In genomic region chr4:132514555-132515135, GRCm38 (mm10) we compare ENCODE assay signal across 8 mouse cellular contexts. TPM values are rescaled to one million over a fixed set of nuclear protein-coding genes. Genes with fewer than 3 reads are reported as not detected.
DNase-seq lines count a peak whose midpoint lies in the region; ATAC-seq and TF ChIP-seq lines count a peak whose summit lies in the region.

No protein-coding gene starts in this region.

- TF ChIP-seq CTCF in midbrain, postnatal 0 days (IDR thresholded peaks at IDR 0.05), result peak; percentile 88

- no peaks in the 10 kb centered on the region for H3K36me3 ChIP-seq in embryonic facial prominence, embryonic 11.5 days (replicated peaks; ENCODE audit: control insufficient read depth, insufficient read depth, low read depth, low read length)
- H3K36me3 ChIP-seq in limb, embryonic 15.5 days, result no peaks in the 10 kb centered on the region
- H3K36me3 ChIP-seq in midbrain, postnatal 0 days (ENCODE audit: insufficient read depth, low read length), result no peaks in the 10 kb centered on the region

- ATAC-seq in embryonic facial prominence, embryonic 11.5 days (replicated peaks; ENCODE audit: insufficient number of reproducible peaks, low FRiP score, low TSS enrichment, low read depth), result no peak
- ATAC-seq in limb, embryonic 15.5 days (ENCODE audit: insufficient number of reproducible peaks, low FRiP score, low TSS enrichment, low read depth), result no peak
- ATAC-seq in midbrain, postnatal 0 days (ENCODE audit: low FRiP score), result 0 out of 2 replicates have a peak, but pooled peaks have one; percentile 15

- peak overlapping the region; percentile 30 for H3K9ac ChIP-seq in embryonic facial prominence, embryonic 11.5 days (replicated peaks; ENCODE audit: low read length)
- H3K9ac ChIP-seq in limb, embryonic 15.5 days, result peak overlapping the region; percentile 35
- peak overlapping the region; percentile 13; the same call in 1 of the 2 replicates for H3K9ac ChIP-seq in midbrain, postnatal 0 days (replicated peaks; ENCODE audit: low read length, poor library complexity, severe bottlenecking)

- H3K27me3 ChIP-seq in embryonic facial prominence, embryonic 11.5 days (ENCODE audit: control insufficient read depth, insufficient read depth, low read length), result no peaks in the 10 kb centered on the region
- no peaks in the 10 kb centered on the region for H3K27me3 ChIP-seq in limb, embryonic 15.5 days
- H3K27me3 ChIP-seq in midbrain, postnatal 0 days (ENCODE audit: insufficient read depth, low read length), result no peaks in the 10 kb centered on the region

- H3K9me3 ChIP-seq in embryonic facial prominence, embryonic 11.5 days (replicated peaks; ENCODE audit: control insufficient read depth, low read length), result no peaks in the 10 kb centered on the region
- no peaks in the 10 kb centered on the region for H3K9me3 ChIP-seq in limb, embryonic 15.5 days
- no peaks in the 10 kb centered on the region for H3K9me3 ChIP-seq in midbrain, postnatal 0 days (ENCODE audit: low read length)

- no peak overlapping the region for H3K27ac ChIP-seq in embryonic facial prominence, embryonic 11.5 days (replicated peaks; ENCODE audit: low read depth, low read length)
- peak overlapping the region; percentile 82 for H3K27ac ChIP-seq in limb, embryonic 15.5 days
- peak overlapping the region; percentile 64 for H3K27ac ChIP-seq in midbrain, postnatal 0 days (ENCODE audit: low read depth, low read length)

- 2% methylated on average over 21 of the region's 21 CpGs for WGBS in embryonic facial prominence, embryonic 11.5 days
- 1% methylated on average over 21 of the region's 21 CpGs for WGBS in limb, embryonic 15.5 days
- 1% methylated on average over 21 of the region's 21 CpGs for WGBS in midbrain, postnatal 0 days

- no peaks in the 10 kb centered on the region for H3K4me1 ChIP-seq in embryonic facial prominence, embryonic 11.5 days (ENCODE audit: control insufficient read depth, insufficient read depth, low read length)
- peaks cover 18% of the 10 kb centered on the region for H3K4me1 ChIP-seq in limb, embryonic 15.5 days
- H3K4me1 ChIP-seq in midbrain, postnatal 0 days (ENCODE audit: insufficient read depth, low read length), result no peaks in the 10 kb centered on the region

- H3K4me2 ChIP-seq in embryonic facial prominence, embryonic 11.5 days (ENCODE audit: low read depth, low read length), result peak overlapping the region; percentile 58
- peak overlapping the region; percentile 86 for H3K4me2 ChIP-seq in limb, embryonic 15.5 days
- peak overlapping the region; percentile 79 for H3K4me2 ChIP-seq in midbrain, postnatal 0 days (ENCODE audit: low read depth, low read length, poor library complexity, severe bottlenecking)

- DNase-seq in left cerebral cortex, adult 18-20 months (ENCODE audit: low spot score in 2 of 2), result peak; percentile 84 to 86
- DNase-seq in left cerebral cortex, adult 11 months (ENCODE audit: low spot score), result no peak
- DNase-seq in embryonic facial prominence, embryonic 11.5 days (ENCODE audit: low spot score), result peak; percentile 92
- peak; percentile 88 to 93 for DNase-seq in heart, adult 18-20 months
- peak; percentile 89 for DNase-seq in kidney, adult 18-20 months
- peak; percentile 87 for DNase-seq in midbrain, postnatal 0 days (ENCODE audit: low spot score)
- peak; percentile 78 to 88 for DNase-seq in spleen, postnatal 14 days (ENCODE audit: low spot score in 2 of 2)

- peak overlapping the region; percentile 40 for H3K4me3 ChIP-seq in embryonic facial prominence, embryonic 11.5 days (ENCODE audit: low read depth, low read length)
- H3K4me3 ChIP-seq in limb, embryonic 15.5 days, result peak overlapping the region; percentile 42
- H3K4me3 ChIP-seq in midbrain, postnatal 0 days (ENCODE audit: low read depth, low read length), result peak overlapping the region; percentile 38

RNA-seq across cellular contexts. Expression of gene Sesn2, which starts 4.3 kb away (rescaled TPM):
- total RNA-seq in left cerebral cortex, adult 18-20 months (2021), result 10 to 100 TPM; 10.6 to 11.4 TPM
- polyA plus RNA-seq in embryonic facial prominence, embryonic 11.5 days (2014; fragmentation: Nextera tagmentation; extraction: Ambion mirVana), result 5.8 and 6.0 TPM in 2 replicates
- total RNA-seq in heart, adult 18-20 months (2021), result 1 to 10 TPM; 2.8 TPM
- polyA plus RNA-seq in limb, embryonic 15.5 days (2015; fragmentation: Nextera tagmentation; extraction: Ambion mirVana), result 11.8 and 12.8 TPM in 2 replicates
- total RNA-seq in midbrain, postnatal 0 days (2014; rRNA removed), result 21.4 and 21.6 TPM in 2 replicates
- polyA plus RNA-seq in midbrain, postnatal 0 days (2015; fragmentation: Nextera tagmentation; extraction: Ambion mirVana), result 17.7 and 18.2 TPM in 2 replicates

RNA-seq across cellular contexts. Expression of gene Atpif1, which starts 18.8 kb away (rescaled TPM):
- 100 to 1,000 TPM; 462 to 494 TPM for total RNA-seq in left cerebral cortex, adult 18-20 months (2021)
- 1,114 and 1,125 TPM in 2 replicates for polyA plus RNA-seq in embryonic facial prominence, embryonic 11.5 days (2014; fragmentation: Nextera tagmentation; extraction: Ambion mirVana)
- total RNA-seq in heart, adult 18-20 months (2021), result 100 to 1,000 TPM; 326 to 345 TPM
- polyA plus RNA-seq in limb, embryonic 15.5 days (2015; fragmentation: Nextera tagmentation; extraction: Ambion mirVana), result 746 and 799 TPM in 2 replicates
- 800 and 923 TPM in 2 replicates for total RNA-seq in midbrain, postnatal 0 days (2014; rRNA removed)
- 1,645 and 1,681 TPM in 2 replicates for polyA plus RNA-seq in midbrain, postnatal 0 days (2015; fragmentation: Nextera tagmentation; extraction: Ambion mirVana)

RNA-seq across cellular contexts. Expression of gene Dnajc8, which starts 20.7 kb away (rescaled TPM):
- 10 to 100 TPM; 85.4 to 90.8 TPM for total RNA-seq in left cerebral cortex, adult 18-20 months (2021)
- 249 and 255 TPM in 2 replicates for polyA plus RNA-seq in embryonic facial prominence, embryonic 11.5 days (2014; fragmentation: Nextera tagmentation; extraction: Ambion mirVana)
- 10 to 100 TPM; 51.0 to 52.9 TPM for total RNA-seq in heart, adult 18-20 months (2021)
- polyA plus RNA-seq in limb, embryonic 15.5 days (2015; fragmentation: Nextera tagmentation; extraction: Ambion mirVana), result 129 and 131 TPM in 2 replicates
- total RNA-seq in midbrain, postnatal 0 days (2014; rRNA removed), result 89.1 and 101 TPM in 2 replicates
- polyA plus RNA-seq in midbrain, postnatal 0 days (2015; fragmentation: Nextera tagmentation; extraction: Ambion mirVana), result 168 and 169 TPM in 2 replicates

RNA-seq across cellular contexts. Expression of gene Ptafr, which starts 49.2 kb away (rescaled TPM):
- total RNA-seq in left cerebral cortex, adult 18-20 months (2021), result 1 to 10 TPM; 1.4 to 1.7 TPM
- 0.25 and 0.34 TPM in 2 replicates for polyA plus RNA-seq in embryonic facial prominence, embryonic 11.5 days (2014; fragmentation: Nextera tagmentation; extraction: Ambion mirVana)
- total RNA-seq in heart, adult 18-20 months (2021), result 1 to 10 TPM; 1.3 to 1.5 TPM
- 1.1 and 1.4 TPM in 2 replicates for polyA plus RNA-seq in limb, embryonic 15.5 days (2015; fragmentation: Nextera tagmentation; extraction: Ambion mirVana)
- 0.66 and 1.1 TPM in 2 replicates for total RNA-seq in midbrain, postnatal 0 days (2014; rRNA removed)
- 0.26 and 0.56 TPM in 2 replicates for polyA plus RNA-seq in midbrain, postnatal 0 days (2015; fragmentation: Nextera tagmentation; extraction: Ambion mirVana)

RNA-seq across cellular contexts. Expression of gene Med18, which starts 50.9 kb away (rescaled TPM):
- 10 to 100 TPM in 1 of 2 experiments, 1 to 10 TPM in 1; 9.7 to 10.7 TPM for total RNA-seq in left cerebral cortex, adult 18-20 months (2021)
- 22.7 and 25.2 TPM in 2 replicates for polyA plus RNA-seq in embryonic facial prominence, embryonic 11.5 days (2014; fragmentation: Nextera tagmentation; extraction: Ambion mirVana)
- total RNA-seq in heart, adult 18-20 months (2021), result 1 to 10 TPM; 4.1 to 4.5 TPM
- 22.2 and 24.1 TPM in 2 replicates for polyA plus RNA-seq in limb, embryonic 15.5 days (2015; fragmentation: Nextera tagmentation; extraction: Ambion mirVana)
- 14.3 and 17.5 TPM in 2 replicates for total RNA-seq in midbrain, postnatal 0 days (2014; rRNA removed)
- polyA plus RNA-seq in midbrain, postnatal 0 days (2015; fragmentation: Nextera tagmentation; extraction: Ambion mirVana), result 13.0 and 13.1 TPM in 2 replicates
